Mouse (Mus musculus) urinary bladder, postnatal 4 days (tissue): ENCODE measurements around the gene Igfbp1.

ENCODE experiments used
- DNase-seq, 2 experiments: peaks; one replicate each; pipeline ENCODE4 v3.0.0; 2021 to 2022; ENCODE audit warnings: low spot score in 2 of 2

Gene Igfbp1

DNA sequence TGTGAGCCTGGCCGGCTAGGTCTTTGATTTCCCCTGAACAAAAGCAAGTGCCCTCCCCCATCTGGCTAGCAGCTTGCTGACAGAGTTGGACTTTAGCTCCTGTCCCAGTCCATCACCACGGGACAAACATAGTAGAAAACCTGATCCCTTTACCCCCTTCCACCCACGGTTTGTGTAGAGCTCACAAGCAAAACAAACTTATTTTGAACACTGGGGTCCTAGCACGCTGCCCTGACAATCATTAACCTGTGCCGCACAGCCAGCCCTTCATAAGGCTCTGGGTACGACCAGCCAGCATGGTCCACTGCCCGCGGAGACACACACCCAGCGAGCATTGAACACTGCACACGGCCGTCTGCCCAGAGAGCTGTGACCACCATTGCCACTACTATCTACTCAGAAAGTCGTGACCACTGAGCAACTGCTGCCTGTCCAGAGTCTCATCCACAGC lies at the start of gene Igfbp1:
Gene Igfbp1, plus strand, starts transcription at position 292 of the 451 bp plus-strand sequence.
- DNase-seq, result no peak

DNA sequence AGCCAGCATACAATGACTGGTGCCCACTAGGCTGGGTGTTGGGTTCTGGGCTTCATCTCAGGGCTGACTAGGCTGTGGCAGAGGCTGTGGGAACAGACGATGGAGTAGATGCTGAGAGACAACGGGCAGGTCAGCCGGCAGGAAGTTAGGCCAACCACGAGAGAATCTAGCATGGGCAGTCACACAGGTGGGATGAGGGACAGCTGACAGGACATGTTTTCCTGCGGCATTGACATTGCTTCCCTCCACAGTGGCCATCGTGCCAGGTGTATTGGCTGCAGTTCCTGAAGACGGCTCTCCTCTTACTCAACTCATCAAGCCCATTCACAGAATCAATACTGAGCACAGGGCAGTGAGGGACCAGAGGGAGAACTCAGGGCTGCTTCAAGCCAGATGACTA lies 49.6 kb upstream of the Igfbp1 start:
- no peak for DNase-seq

DNA sequence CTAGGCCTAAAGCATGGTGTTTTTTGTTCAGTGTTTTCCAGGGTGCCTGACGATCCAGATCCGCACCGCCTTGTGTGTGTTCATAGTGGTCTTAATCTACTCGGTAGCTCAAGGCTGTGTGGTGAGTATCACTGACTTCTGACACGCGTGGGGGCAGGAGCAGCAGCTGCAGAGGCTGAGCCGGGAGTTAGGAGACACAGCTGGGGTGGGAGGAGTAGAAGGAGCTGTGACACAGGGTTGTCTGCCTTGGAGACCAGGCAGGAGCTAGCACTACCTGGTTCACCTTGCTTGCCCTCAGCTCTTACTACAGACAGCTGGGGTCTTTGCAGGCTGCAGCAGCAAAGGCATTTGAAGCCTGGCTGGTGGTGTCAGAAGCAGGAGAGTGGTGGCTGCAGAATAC lies 48.1 kb upstream of the Igfbp1 start:
- no peak for DNase-seq

DNA sequence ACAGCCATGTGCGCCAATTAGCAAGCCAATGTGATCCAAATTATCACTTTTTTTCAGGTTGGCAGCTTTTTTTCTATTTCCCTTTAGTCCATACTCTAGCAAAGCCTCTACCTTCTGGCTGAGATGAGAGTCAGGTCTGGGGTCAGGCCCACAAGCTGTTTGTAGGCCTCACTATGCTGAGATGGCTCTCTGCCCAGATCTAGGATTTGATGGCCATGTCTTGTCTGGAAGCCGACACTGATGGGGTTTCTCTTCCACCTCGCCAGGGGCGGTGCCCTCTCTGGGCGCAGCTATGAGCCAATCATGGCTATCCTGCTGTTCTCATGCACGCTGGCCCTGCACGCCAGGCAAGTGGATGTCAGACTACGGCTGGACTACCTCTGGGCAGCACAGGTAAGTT lies 47.1 kb upstream of the Igfbp1 start:
- no peak for DNase-seq

DNA sequence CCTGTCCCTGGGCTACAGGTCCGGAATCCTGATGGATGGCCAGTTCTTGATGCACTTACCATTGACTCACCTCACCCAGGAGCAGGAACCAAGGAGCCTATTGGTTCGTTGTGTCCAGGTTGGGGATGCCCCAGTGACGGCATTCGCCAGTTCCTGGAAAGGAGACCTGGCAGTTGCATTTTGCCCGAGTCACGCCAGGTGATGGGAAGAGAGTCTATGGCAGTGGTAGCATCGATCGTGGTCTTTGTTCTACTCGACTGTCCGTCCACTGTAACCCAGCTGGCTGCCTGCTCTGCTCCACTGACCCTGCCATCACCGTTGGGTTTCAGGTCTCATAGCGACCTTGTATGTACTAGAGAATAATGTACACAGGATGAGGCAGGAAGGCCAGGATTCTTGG lies 45.2 kb upstream of the Igfbp1 start:
- DNase-seq, result no peak

DNA sequence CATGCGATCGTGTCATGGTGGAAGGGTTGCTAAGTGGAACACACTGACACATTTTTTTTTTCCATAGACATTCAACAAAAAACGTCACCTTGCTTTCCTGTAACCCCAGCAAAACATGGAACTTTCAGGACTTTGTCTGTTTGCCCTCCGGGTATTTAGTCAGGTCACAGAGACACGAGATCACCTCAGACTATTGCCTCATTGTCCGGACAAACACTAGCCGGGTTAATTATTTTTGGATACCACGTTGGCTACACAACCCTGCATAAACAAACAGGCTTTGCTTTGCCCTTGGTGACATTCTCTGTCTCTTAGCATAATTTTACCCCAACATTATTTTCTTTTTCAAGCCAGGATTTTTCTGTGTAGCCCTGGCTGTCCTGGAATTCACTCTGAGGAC lies 44.5 kb upstream of the Igfbp1 start:
- DNase-seq, result no peak

DNA sequence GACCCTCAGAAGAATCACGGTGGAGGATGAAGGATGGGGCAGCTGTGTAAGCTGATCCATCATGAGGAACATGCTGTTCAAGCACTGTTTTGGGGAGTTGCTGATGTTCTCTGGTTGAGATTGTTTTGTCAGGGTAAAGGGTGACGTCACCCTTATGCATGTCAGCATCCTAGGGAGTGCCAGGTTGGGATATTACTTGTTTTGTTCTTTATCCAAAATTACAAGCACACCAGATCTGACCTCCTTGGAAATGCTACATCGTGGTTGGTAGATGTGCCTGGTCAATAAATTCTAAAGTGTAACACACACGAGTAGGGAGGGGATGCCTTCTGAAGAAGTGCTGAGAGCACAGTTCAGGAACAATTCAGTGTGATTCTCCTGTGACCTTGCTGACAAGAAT lies 41.2 kb upstream of the Igfbp1 start:
- DNase-seq, result no peak

DNA sequence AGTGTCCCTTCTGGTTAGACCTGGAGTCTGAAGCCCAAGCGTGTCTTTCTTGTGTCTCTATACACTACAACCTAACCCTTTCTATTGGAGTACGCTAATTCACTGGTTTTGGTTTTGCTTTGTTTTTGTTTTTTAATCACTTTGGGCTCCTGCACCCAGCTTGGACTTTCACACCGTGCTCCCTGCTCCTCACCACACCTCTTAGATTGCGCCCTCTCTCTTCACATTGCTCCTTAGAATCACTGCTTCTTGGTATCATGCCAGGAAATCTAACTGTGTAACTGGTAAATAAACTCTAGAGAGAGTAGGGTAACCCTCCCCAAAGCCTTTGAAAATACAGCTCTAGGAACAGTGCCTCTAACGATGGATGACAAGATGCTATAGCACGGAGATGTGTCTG lies 39.4 kb upstream of the Igfbp1 start:
- DNase-seq, result no peak

DNA sequence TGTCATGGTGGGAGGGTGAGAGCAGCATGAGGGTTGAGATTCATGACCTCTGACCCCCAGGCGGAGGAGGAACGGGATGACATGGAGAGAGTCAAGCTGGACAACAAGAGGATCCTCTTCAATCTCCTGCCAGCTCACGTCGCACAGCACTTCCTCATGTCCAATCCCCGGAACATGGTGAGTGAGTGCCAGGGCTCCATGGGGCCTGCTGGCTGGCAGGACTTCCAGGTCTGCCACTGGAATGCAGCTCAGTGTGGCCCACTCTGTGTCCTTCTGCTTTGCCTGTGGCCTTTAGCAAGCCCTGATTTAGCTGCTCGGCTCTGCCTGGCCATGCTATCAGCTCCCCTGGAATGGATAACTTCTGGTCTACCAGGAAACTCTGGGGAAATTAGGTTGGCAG lies 37.4 kb upstream of the Igfbp1 start:
- no peak for DNase-seq

DNA sequence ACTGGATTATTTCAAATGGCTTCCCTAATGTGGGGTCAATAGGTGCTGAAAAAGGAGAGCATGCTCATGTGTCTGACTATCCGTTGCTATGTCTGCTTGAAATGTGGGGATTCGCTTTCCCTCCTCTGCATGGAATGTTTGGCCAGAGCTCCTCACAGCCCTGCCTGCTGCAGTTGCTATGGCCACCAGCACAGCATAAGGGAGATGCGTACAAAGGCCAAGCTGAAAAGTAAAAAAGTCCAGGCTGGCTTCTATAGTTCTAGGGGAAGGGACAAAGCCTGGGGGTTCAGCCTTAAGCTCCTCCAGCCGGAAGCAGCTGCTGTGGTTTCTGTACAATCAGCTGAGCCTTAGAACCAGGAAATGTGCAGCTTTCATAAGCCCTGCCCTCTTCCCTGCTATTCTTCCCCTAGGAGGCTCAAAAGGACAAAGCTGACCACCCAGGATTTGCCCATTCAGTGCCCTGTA lies 36.9 kb upstream of the Igfbp1 start:
- DNase-seq, result no peak

DNA sequence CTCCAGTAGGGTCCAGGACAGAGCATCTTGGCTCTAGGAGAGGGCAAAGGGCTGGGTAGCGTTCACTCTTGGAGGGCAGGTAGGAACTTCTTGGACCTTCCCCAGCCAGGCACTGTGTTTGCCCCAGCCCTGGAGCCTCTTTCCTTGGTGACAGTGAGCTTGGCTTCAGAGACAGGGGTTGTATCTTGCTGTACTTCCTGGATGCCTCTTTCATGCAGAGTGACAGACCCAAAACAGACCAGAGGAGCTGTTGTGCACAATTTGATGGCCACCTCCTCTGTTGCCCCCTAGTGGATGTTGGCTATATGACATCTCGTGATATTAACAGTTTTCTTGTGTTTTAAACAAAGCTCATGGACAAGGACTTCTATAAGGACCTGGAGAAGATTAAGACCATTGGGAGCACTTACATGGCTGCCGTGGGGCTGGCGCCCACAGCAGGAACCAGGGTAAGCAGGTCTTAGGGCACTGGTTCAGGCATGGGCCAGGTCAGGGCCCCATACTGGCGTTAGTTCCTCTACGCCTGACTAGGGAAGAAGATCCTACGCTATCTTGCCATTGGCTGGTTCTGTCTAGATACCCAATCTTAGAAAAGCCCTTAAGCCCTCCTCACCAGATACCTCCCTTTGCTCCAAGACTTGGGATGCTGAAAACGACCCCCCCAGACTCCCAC lies 35.9 kb upstream of the Igfbp1 start:
- no peak for DNase-seq

DNA sequence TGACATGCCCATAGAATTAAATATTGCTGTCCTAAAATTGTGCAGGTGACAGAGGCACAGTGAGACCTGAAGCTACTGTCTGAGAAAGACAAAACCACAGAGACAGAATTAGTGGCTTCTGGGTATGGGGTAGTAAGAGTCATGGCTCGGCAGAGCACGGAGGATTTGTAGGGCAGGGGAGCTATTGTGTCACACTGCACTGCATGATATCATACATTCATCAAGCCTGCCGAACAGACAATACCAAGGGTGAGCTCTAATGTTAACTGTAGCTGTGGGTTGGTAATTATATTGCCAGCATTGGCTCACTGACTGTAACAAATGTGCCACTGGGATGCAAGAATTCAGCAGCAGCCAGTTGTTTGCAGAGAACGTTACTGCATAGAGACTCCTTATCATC lies 33.2 kb upstream of the Igfbp1 start:
- no peak for DNase-seq

DNA sequence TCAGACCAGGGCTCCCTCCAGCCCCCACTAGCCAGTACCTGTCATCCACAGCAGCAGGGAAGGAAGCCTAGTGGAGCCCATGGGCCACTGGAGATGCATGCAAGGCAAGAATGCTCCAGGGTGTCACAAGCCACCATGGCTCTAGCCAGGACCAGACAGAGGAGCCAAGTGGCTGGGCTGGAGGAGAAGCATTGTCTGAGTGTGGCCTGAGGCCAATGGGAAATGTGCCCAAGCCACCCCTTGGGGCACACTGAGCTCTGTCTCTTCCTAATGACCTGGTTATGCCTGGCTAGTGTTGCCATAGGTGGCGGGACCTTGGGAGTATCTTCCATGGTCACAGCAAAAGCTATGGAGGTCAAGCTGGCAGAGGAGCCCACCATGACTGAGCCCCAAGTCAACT lies 27.9 kb upstream of the Igfbp1 start:
- no peak for DNase-seq

DNA sequence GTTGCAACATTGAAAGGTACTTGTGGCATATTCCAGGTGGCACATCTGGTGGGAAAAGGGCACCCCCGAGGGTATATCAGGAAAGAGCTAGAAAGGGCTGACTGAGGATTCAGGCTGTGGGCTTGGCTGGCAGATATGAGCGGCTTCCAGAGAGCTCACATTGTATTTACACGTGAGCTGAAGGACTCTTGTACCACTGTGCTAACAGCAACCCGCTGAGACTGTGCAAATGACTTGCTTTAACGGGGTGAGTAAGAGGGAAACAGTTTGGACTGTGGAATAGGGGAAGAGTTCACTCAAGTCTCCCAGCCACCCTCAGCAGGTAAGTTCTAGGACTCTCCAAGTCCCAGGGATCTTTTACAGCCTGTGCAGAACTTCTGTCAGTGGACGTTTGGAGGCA lies 23.9 kb upstream of the Igfbp1 start:
- no peak for DNase-seq

DNA sequence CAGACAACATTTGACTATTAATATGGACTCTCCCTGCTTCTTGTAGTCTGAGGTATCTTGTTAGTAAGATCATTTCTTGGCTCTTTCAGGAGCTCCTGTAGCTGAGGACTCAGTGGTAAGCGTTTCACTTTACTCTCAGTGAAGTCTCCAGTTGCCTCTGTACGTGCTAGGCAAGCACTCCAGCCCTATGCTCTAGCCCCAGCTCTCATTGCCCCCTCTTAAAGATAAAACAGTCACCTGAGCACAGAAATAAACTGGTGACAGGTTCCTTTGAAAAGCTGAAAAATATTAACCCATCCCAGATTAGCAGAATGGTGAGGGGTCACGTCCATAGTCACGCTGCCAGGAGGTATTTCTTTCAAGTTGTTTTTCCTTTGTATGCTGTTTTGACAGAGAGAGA lies 18.9 kb upstream of the Igfbp1 start:
- DNase-seq, result no peak

DNA sequence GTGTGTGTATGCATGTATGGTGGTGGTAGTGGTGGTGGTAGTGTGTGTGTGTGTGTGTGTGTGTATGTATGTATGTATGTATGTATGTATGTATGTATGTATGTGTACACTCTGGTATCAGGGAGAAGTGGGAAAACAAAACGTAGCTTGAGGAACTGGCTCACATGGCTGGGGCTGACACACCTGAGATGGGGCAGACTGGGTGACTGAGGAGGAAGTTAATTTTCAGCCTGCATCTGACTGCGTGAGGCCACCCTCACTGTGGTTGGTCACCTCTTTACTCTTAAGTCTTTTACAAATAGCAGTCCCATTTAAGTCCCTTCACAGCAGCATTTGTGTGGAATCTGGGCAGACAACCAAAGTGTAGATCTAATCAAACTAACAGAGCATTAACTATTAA lies 18.3 kb upstream of the Igfbp1 start:
- no peak for DNase-seq

DNA sequence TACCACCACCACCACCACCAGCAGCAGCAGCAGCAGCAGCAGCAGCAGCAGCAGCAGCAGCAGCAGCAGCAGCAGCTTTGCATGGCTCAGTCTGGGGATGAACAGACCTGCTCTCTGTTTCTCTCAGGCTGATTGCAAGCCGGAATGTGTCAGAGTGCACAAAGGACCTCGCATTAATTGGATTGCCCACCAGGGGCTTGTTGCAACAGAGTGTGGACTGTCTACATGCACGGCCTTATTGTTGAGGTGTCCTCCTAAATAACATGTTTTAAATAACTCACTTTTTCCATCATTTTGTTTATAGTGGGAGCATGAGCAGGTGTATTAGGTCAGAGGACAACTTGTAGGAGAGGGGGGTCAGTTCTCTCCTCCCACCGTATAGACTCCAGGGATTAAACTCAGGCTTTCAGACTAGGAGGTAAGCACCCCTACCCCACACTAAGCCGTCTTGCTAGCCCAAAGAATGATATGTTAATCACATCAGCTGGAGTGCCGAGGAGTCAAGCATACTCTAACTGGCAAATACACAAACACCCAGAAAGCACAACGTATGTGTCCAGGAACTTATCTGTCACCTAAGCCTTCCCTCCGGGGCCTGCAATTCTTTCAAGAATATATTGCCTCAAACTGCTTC lies 15.1 kb upstream of the Igfbp1 start:
- no peak for DNase-seq

DNA sequence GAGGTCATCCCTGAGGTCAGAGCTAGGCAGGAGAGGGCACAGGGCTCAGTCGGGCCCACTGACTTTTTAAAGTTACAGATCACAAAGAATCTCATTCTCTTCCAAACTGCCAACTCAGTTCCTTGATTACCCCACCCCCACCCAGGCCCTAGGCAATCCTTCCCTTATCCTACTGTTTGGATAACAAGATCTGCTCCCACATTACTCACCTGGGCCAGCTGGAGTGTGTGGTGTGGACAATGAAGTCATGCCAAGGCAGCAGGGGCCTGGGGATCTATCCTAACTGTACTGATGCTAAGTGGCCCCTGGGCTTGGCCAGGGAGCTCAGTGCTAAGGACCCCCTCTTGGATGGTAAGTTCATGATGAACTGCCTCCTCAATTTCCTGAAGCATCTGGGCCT lies 13.2 kb upstream of the Igfbp1 start:
- no peak for DNase-seq

DNA sequence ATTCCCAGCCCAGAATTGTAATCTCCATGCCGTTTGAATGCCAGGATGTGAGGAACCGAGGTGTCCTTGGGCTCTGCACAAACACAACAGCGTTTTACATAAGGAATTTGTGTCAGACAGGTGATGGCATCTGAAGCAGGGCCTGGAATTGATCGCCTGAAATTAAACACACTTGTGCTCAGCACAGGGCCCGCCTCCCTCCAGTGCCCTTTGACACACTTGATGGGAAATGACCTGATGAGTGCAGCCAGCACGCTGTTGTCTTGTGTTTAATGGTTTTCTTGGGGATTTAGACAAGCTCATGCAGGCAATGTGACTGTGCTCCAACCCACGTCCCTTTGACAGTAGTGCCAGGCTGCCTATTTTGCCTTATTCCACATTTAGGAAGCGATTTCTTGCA lies 10.1 kb upstream of the Igfbp1 start:
- no peak for DNase-seq

DNA sequence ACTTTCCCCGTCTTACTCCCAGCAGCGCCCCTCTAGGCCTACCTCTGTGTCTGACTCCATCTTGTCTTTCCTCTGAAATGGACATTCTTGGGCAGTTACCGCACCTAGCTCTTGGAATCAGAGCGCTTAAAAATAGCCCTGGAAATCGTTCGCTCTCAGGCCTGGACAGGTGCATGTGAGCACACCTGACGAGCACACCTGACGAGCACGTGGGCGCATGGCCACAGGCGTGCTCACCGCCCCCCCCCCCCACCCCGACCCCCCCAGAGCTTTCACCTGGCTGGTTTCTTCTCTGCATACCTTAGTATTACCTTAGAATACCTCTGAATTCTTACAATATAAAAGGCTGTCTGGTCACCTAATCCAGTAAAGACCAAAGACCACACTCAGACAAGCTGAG lies 9.1 kb upstream of the Igfbp1 start, which contains the start of gene Gm11985:
Gene Gm11985, minus strand, starts transcription at position 101 of the 400 bp plus-strand sequence.
- DNase-seq, result no peak

DNA sequence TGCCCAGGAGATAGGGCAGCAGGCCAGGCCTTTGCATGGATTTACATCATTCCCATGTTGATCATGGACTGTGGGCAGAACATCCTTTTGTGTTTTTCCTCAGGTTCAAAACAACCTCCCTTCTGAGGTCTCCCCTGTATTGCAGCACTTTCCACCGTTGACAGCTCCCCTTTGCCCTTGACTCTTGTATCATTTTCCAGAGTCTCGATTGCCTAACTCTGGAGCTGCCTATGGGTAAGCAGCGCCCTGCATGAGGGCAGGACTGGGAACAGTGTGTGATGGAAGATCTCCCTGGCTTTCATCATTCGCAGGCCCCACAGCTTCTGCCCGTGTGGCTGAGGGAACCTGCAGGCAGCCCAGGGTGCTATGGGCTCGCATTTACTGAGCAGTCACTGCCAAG lies 4.9 kb upstream of the Igfbp1 start:
- DNase-seq, result no peak

DNA sequence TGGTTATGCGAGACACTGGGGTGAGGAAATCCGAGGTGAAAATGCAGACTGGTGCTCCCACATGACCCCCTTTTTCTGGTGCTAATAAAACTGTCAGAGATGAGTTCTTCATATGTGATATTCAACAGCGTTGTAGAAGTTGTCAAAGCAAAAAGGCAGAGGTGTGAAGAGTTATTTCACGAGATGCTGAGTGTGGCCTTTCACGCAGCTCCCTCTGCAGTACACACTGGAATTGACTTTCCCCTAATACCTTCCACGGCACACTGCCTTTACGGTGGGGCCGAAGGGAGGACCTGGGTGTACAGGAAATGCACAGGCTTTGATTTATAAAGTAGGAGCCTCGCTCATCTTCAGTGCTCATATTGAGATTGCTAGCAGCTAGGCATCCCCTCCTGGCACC lies 4.4 kb upstream of the Igfbp1 start:
- no peak for DNase-seq

DNA sequence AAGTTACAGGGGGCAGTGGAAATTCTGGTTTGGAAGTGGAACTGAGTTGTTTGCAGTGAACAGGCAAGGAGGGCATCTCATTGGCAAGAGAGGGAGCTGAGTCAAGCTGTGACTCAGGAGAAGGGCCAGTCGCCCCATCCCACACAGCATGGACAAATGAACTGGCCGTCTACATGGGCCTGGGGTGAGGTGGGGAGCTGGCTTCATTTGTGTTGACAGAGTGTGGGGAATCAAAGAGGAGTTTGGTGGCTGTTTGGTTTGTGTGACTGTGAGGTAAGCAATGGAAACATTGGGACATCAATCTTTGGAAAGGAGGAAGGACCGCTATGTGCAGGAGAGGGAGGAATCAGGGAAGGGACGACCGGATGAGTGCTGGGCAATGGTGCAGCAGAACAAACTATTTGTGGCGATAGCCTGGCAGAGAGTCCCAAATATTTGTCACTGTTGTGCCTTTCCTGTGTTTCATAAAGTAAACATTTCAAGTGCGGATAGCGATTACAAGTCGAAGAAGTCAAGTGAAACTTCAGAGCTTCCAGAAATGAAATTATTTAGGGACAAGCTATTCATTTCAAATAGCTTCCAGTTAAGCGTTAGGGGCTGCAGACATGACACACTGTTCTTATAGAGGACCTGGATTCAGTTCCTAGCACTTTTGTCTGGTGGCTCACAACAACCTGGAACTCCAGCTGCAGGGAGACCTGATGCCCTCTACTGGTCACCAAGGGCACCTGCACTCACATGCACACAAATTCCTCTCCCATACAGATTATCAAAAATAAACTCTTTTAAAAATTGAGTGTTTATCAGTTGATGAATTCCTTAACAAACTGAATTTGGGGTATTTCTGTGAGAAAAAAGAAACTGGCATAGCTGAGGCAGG lies 2.9 kb upstream of the Igfbp1 start:
- DNase-seq, result no peak
